In the genomic region with DNA sequence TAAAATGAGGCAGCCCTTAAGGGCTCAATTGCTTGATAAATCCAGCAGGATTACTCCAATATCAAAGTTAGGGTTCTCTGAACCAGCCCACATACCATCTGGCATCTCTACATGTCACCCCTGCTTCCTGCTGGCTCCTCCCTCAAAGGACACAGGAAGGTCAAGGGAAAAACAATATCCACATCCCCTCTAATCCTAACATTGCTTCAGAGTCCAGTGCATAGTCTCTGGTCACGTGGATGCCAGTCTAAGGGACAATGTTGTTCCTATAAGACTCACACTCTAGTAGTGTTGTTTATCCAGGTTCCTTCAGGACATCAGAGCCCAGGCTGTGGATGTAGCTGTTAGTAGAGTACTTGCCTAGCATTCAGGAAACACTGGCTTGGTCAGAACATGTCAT, we compare ENCODE assay signal across 12 mouse cellular contexts.
DNase-seq lines count a peak whose midpoint lies in the region; ATAC-seq lines count a peak whose summit lies in the region.
"Had no signal": no experiment of that assay in that cellular context is flagged by ENCODE, and none has a peak within 500 bp of the region (broad histone marks: within the 10 kb centered on the region; RNA-seq: fewer than 3 reads in every experiment).

No protein-coding gene starts in this region.

- H3K4me1 ChIP-seq in liver, embryonic 16.5 days (ENCODE audit: control insufficient read depth, low read depth, low read length) = no peaks in the 10 kb centered on the region
- no peaks in the 10 kb centered on the region for H3K4me1 ChIP-seq in liver, embryonic 11.5 days (replicated peaks; ENCODE audit: control insufficient read depth, insufficient read depth, low read length)
- 0 out of 2 replicates have a peak, but pooled peaks cover 3% of the 10 kb centered on the region for H3K4me1 ChIP-seq in kidney, embryonic 16.5 days (ENCODE audit: insufficient read depth, low read length)
- H3K4me1 ChIP-seq: embryonic facial prominence, embryonic 15.5 days; megakaryocyte, embryonic 14.5 days; stomach, embryonic 15.5 days had no signal

- 24% methylated on average over 1 of the region's 1 CpGs for WGBS in liver, embryonic 16.5 days (ENCODE audit: insufficient replicate concordance)
- 32% methylated on average over 1 of the region's 1 CpGs for WGBS in liver, embryonic 11.5 days
- 24% methylated on average over 1 of the region's 1 CpGs for whole genome bisulfite sequencing in kidney, embryonic 16.5 days

- no peaks in the 10 kb centered on the region for H3K27me3 ChIP-seq in liver, embryonic 16.5 days (ENCODE audit: control insufficient read depth, insufficient read depth, low read depth, low read length)
- H3K27me3 ChIP-seq in liver, embryonic 11.5 days (replicated peaks; ENCODE audit: control insufficient read depth, insufficient read depth, low read length) = no peaks in the 10 kb centered on the region
- no peaks in the 10 kb centered on the region for H3K27me3 ChIP-seq in kidney, embryonic 16.5 days (ENCODE audit: insufficient read depth, low read length)
- H3K27me3 ChIP-seq: embryonic facial prominence, embryonic 15.5 days; stomach, embryonic 15.5 days had no signal

- H3K36me3 ChIP-seq in liver, embryonic 16.5 days (ENCODE audit: control insufficient read depth, insufficient read depth) = no peaks in the 10 kb centered on the region
- no peaks in the 10 kb centered on the region for H3K36me3 ChIP-seq in liver, embryonic 11.5 days (ENCODE audit: control insufficient read depth, insufficient read depth, low read length)
- H3K36me3 ChIP-seq in kidney, embryonic 16.5 days (ENCODE audit: insufficient read depth, low read length) = no peaks in the 10 kb centered on the region
- H3K36me3 ChIP-seq: embryonic facial prominence, embryonic 15.5 days; G1E; stomach, embryonic 15.5 days had no signal

- no peak overlapping the region for H3K9ac ChIP-seq in liver, embryonic 16.5 days (ENCODE audit: low read depth, low read length)
- H3K9ac ChIP-seq in liver, embryonic 11.5 days (ENCODE audit: low read depth, low read length) = no peak overlapping the region
- H3K9ac ChIP-seq in kidney, embryonic 16.5 days (replicated peaks; ENCODE audit: low read length) = no peak overlapping the region
- H3K9ac ChIP-seq: embryonic facial prominence, embryonic 15.5 days; stomach, embryonic 15.5 days had no signal

- DNase-seq in adrenal gland, postnatal 14 days = peak; percentile 8
- DNase-seq in adrenal gland, adult 18-20 months (ENCODE audit: low spot score in 2 of 2) = no peak
- DNase-seq in liver, embryonic 11.5 days (ENCODE audit: low spot score) = no peak
- peak; percentile 66 for DNase-seq in lung, postnatal 36 days
- DNase-seq in thymus, postnatal 36 days = no peak
- no peak for DNase-seq in cerebellum, postnatal 25 days

- H3K9me3 ChIP-seq in liver, embryonic 16.5 days (replicated peaks; ENCODE audit: control insufficient read depth, low read length) = no peaks in the 10 kb centered on the region
- no peaks in the 10 kb centered on the region for H3K9me3 ChIP-seq in liver, embryonic 11.5 days (ENCODE audit: control insufficient read depth, low read length)
- no peaks in the 10 kb centered on the region for H3K9me3 ChIP-seq in kidney, embryonic 16.5 days (ENCODE audit: low read length)
- H3K9me3 ChIP-seq: embryonic facial prominence, embryonic 15.5 days; megakaryocyte, embryonic 14.5 days; stomach, embryonic 15.5 days had no signal

- H3K4me2 ChIP-seq in liver, embryonic 16.5 days (ENCODE audit: low read depth, low read length) = no peak overlapping the region
- no peak overlapping the region for H3K4me2 ChIP-seq in liver, embryonic 11.5 days
- no peak overlapping the region for H3K4me2 ChIP-seq in kidney, embryonic 16.5 days (replicated peaks; ENCODE audit: low read depth, low read length)
- H3K4me2 ChIP-seq: embryonic facial prominence, embryonic 15.5 days; stomach, embryonic 15.5 days had no signal

- no peak overlapping the region for H3K4me3 ChIP-seq in liver, embryonic 16.5 days (ENCODE audit: low read depth, low read length)
- no peak overlapping the region for H3K4me3 ChIP-seq in liver, embryonic 11.5 days (ENCODE audit: low read depth, low read length)
- no peak overlapping the region for H3K4me3 ChIP-seq in kidney, embryonic 16.5 days (ENCODE audit: low read length)
- H3K4me3 ChIP-seq: embryonic facial prominence, embryonic 15.5 days; megakaryocyte, embryonic 14.5 days; stomach, embryonic 15.5 days had no signal

- 0 out of 2 replicates have a peak, but pooled peaks have one; percentile 27 for ATAC-seq in liver, embryonic 16.5 days (ENCODE audit: low read depth)
- ATAC-seq in liver, embryonic 11.5 days (replicated peaks; ENCODE audit: low FRiP score) = no peak
- ATAC-seq in kidney, embryonic 16.5 days (ENCODE audit: low FRiP score, low TSS enrichment) = peak; percentile 71

- H3K27ac ChIP-seq in liver, embryonic 16.5 days (ENCODE audit: low read length) = no peak overlapping the region
- no peak overlapping the region for H3K27ac ChIP-seq in liver, embryonic 11.5 days (ENCODE audit: low read depth, low read length)
- peak overlapping the region; percentile 21; the same call in 1 of the 2 replicates for H3K27ac ChIP-seq in kidney, embryonic 16.5 days (ENCODE audit: low read length)
- H3K27ac ChIP-seq: embryonic facial prominence, embryonic 15.5 days; stomach, embryonic 15.5 days had no signal

Comparison
In these comparisons a context has a peak if more than half of its experiments do, and no peak if none do; other contexts are left out.
1. DNase-seq: peak in adrenal gland, postnatal 14 days (single experiment) and lung, postnatal 36 days (single experiment); none in adrenal gland, adult 18-20 months (0 of 2), liver, embryonic 11.5 days (single experiment), thymus, postnatal 36 days (0 of 2) and cerebellum, postnatal 25 days (0 of 2).